Mouse (Mus musculus) MEL (cell line): ENCODE measurements at regions not wholly inside any gene's neighbourhood (a gene's known extent, or its start where the extent isn't known, plus 50 kb on each side); places are given as distances from the start of the nearest gene placed in this dataset.

Experiments used
- DNase-seq: peaks from one replicate; pipeline ENCODE4 v3.0.0; 2011; ENCODE audit warnings: low read depth, low spot score
- H3K27ac ChIP-seq: 2 replicates; pipeline ENCODE4 v1.5.1; 2012; ENCODE audit warnings: low read depth, mild to moderate bottlenecking, control low read depth, low read length, moderate library complexity; ENCODE audit not compliant: control insufficient read depth
- H3K27me3 ChIP-seq, 2 experiments: fragments of 150-350 bp in 1 of 2; sonication (generic) in 1 of 2; 2 replicates each; pipeline ENCODE4 v1.6.1; 2012; ENCODE audit warnings: low read length in 2 of 2, mild to moderate bottlenecking in 2 of 2, improper control_type of control experiment in 1 of 2, moderate library complexity in 1 of 2; ENCODE audit not compliant: insufficient read depth in 2 of 2, control insufficient read depth in 1 of 2
- H3K36me3 ChIP-seq, 2 experiments: 2 replicates each; pipeline ENCODE4 v1.6.1; 2012 to 2014; ENCODE audit warnings: low read length in 2 of 2, improper control_type of control experiment in 1 of 2, inconsistent platforms in 1 of 2, mild to moderate bottlenecking in 1 of 2; ENCODE audit not compliant: insufficient read depth in 2 of 2, control insufficient read depth in 1 of 2
- H3K4me1 ChIP-seq, 2 experiments: fragments of 150-350 bp in 1 of 2; sonication (generic) in 1 of 2; 2 replicates each; pipeline ENCODE4 v1.6.1; 2012; ENCODE audit warnings: low read length in 2 of 2, improper control_type of control experiment in 1 of 2, mild to moderate bottlenecking in 1 of 2; ENCODE audit not compliant: insufficient read depth in 2 of 2, control insufficient read depth in 1 of 2
- H3K4me3 ChIP-seq, 2 experiments: fragments of 150-350 bp in 1 of 2; sonication (generic) in 1 of 2; 2 replicates each; pipeline ENCODE4 v1.5.1; 2012; ENCODE audit warnings: low read depth in 2 of 2, low read length in 2 of 2, mild to moderate bottlenecking in 2 of 2, moderate library complexity in 2 of 2, control low read depth in 1 of 2, improper control_type of control experiment in 1 of 2; ENCODE audit not compliant: control insufficient read depth in 1 of 2, insufficient read depth in 1 of 2
- H3K79me2 ChIP-seq: 2 replicates; pipeline ENCODE4 v1.6.1; 2012; ENCODE audit warnings: mild to moderate bottlenecking, low read length, moderate library complexity; ENCODE audit not compliant: control insufficient read depth, poor library complexity, insufficient read depth
- H3K9ac ChIP-seq: 2 replicates; pipeline ENCODE4 v1.6.1; 2012; ENCODE audit warnings: low read depth, mild to moderate bottlenecking, control low read depth, low read length, moderate library complexity; ENCODE audit not compliant: control insufficient read depth, poor library complexity, severe bottlenecking
- H3K9me3 ChIP-seq: fragments of 150-350 bp; sonication (generic); replicated peaks from 2 replicates; pipeline ENCODE4 v1.6.1; 2012; ENCODE audit warnings: mild to moderate bottlenecking, low read length, improper control_type of control experiment, moderate library complexity; ENCODE audit not compliant: insufficient read depth
- CTCF ChIP-seq, 3 experiments: IDR thresholded peaks in 2 of 3; conservative IDR thresholded peaks in 1 of 3; 2 replicates each; pipeline ENCODE4 v1.5.1; 2011 to 2012; ENCODE audit warnings: low read length in 3 of 3, low read depth in 2 of 3, mild to moderate bottlenecking in 2 of 3, improper control_type of control experiment in 1 of 3, inconsistent platforms in 1 of 3, mixed read lengths in 1 of 3, moderate library complexity in 1 of 3; ENCODE audit not compliant: control insufficient read depth in 1 of 3, insufficient read depth in 1 of 3, poor library complexity in 1 of 3, severe bottlenecking in 1 of 3
- EP300 ChIP-seq, 2 experiments: IDR thresholded peaks; 2 replicates each; pipeline ENCODE4 v1.6.1; 2011; ENCODE audit warnings: improper control_type of control experiment in 2 of 2, low read length in 2 of 2, low read depth in 1 of 2, mild to moderate bottlenecking in 1 of 2
- GABPA ChIP-seq: IDR thresholded peaks from 2 replicates; pipeline ENCODE4 v1.6.1; 2012; ENCODE audit warnings: low read depth, mild to moderate bottlenecking, inconsistent platforms, low read length, improper control_type of control experiment, moderate library complexity
- GATA1 ChIP-seq: IDR thresholded peaks from 2 replicates; pipeline ENCODE4 v1.6.1; 2011; ENCODE audit warnings: low read depth, low read length, improper control_type of control experiment
- HCFC1 ChIP-seq: IDR thresholded peaks from 2 replicates; pipeline ENCODE4 v1.6.1; 2012; ENCODE audit warnings: low read depth, mild to moderate bottlenecking, inconsistent platforms, low read length, improper control_type of control experiment, moderate library complexity
- MAX ChIP-seq: IDR thresholded peaks from 2 replicates; pipeline ENCODE4 v1.6.1; 2011; ENCODE audit warnings: low read length, improper control_type of control experiment
- MYC ChIP-seq: IDR thresholded peaks from 2 replicates; pipeline ENCODE4 v1.6.1; 2011; ENCODE audit warnings: low read depth, mild to moderate bottlenecking, low read length, improper control_type of control experiment, moderate library complexity
- POLR2A ChIP-seq, 2 experiments: IDR thresholded peaks; 2 replicates each; pipeline ENCODE4 v1.6.1; 2011 to 2012; ENCODE audit warnings: low read length in 2 of 2, mild to moderate bottlenecking in 2 of 2, control low read depth in 1 of 2, improper control_type of control experiment in 1 of 2, low read depth in 1 of 2, moderate library complexity in 1 of 2; ENCODE audit not compliant: control insufficient read depth in 1 of 2, insufficient read depth in 1 of 2, poor library complexity in 1 of 2
- POLR2AphosphoS2 ChIP-seq: IDR thresholded peaks from 2 replicates; pipeline ENCODE4 v1.6.1; 2011; ENCODE audit warnings: low read length, improper control_type of control experiment
- RAD21 ChIP-seq: IDR thresholded peaks from 2 replicates; pipeline ENCODE4 v1.6.1; 2011; ENCODE audit warnings: mild to moderate bottlenecking, low read depth, low read length, improper control_type of control experiment
- RCOR1 ChIP-seq: IDR thresholded peaks from 2 replicates; pipeline ENCODE4 v1.6.1; 2012; ENCODE audit warnings: low read depth, mild to moderate bottlenecking, inconsistent platforms, low read length, improper control_type of control experiment
- SIN3A ChIP-seq: IDR thresholded peaks from 2 replicates; pipeline ENCODE4 v1.6.1; 2012; ENCODE audit warnings: low read length, improper control_type of control experiment, inconsistent platforms
- SMC3 ChIP-seq: IDR thresholded peaks from 2 replicates; pipeline ENCODE4 v1.6.1; 2011; ENCODE audit warnings: low read depth, low read length, improper control_type of control experiment
- TBP ChIP-seq: IDR thresholded peaks from 2 replicates; pipeline ENCODE4 v1.8.0; 2011; ENCODE audit warnings: low read depth, low read length, improper control_type of control experiment
- UBTF ChIP-seq: IDR thresholded peaks from 2 replicates; pipeline ENCODE4 v1.6.1; 2012; ENCODE audit warnings: low read depth, mild to moderate bottlenecking, inconsistent platforms, low read length, improper control_type of control experiment, moderate library complexity, borderline replicate concordance; ENCODE audit not compliant: insufficient read depth
- USF1 ChIP-seq: IDR thresholded peaks from 2 replicates; pipeline ENCODE4 v1.6.1; 2014; ENCODE audit warnings: low read depth, mild to moderate bottlenecking, inconsistent platforms, low read length, improper control_type of control experiment, moderate library complexity
- USF2 ChIP-seq, 2 experiments: IDR thresholded peaks; 2 replicates each; pipeline ENCODE4 v1.6.1; 2011 to 2012; ENCODE audit warnings: improper control_type of control experiment in 2 of 2, low read length in 2 of 2, borderline replicate concordance in 1 of 2, inconsistent platforms in 1 of 2, low read depth in 1 of 2, mild to moderate bottlenecking in 1 of 2; ENCODE audit not compliant: insufficient read depth in 1 of 2
- ZC3H11A ChIP-seq: IDR thresholded peaks from 2 replicates; pipeline ENCODE4 v1.6.1; 2012; ENCODE audit warnings: low read depth, mild to moderate bottlenecking, inconsistent platforms, low read length, improper control_type of control experiment

GRCm38 (mm10) chr15:36389775-36390174, 617.8 kb downstream of the Zfp706 start:
- Histone ChIP-seq H3K27ac (no peak overlapping the region), H3K4me1 (no peaks in the 10 kb centered on the region), H3K9me3 (no peaks in the 10 kb centered on the region), H3K36me3 (no peaks in the 10 kb centered on the region), H3K9ac (no peak overlapping the region), H3K79me2 (no peaks in the 10 kb centered on the region), H3K4me3 (no peak overlapping the region), H3K27me3 (peaks cover 6 to 24% of the 10 kb centered on the region in 2 experiments)
- DNase-seq: no peak
- no peak for TF ChIP-seq MAX
- no peak for TF ChIP-seq GATA1
- TF ChIP-seq USF2 (IDR thresholded peaks at IDR 0.05; ENCODE audit: borderline replicate concordance in 1 of 2, insufficient read depth in 1 of 2, low read depth in 1 of 2, low read length in 2 of 2): no peak
- TF ChIP-seq SIN3A: no peak
- no peak for TF ChIP-seq SMC3
- no peak for TF ChIP-seq TBP
- TF ChIP-seq MYC: no peak

- Histone ChIP-seq H3K79me2 (no peaks in the 10 kb centered on the region), H3K9me3 (no peaks in the 10 kb centered on the region), H3K4me3 (no peak overlapping the region), H3K4me1 (no peaks in the 10 kb centered on the region), H3K27ac (no peak overlapping the region), H3K36me3 (no peaks in the 10 kb centered on the region), H3K9ac (no peak overlapping the region), H3K27me3 (peaks cover 9 to 17% of the 10 kb centered on the region in 2 experiments)
- TF ChIP-seq RAD21 (no peak), SMC3 (no peak), POLR2A (IDR thresholded peaks at IDR 0.05; ENCODE audit: control insufficient read depth in 1 of 2, insufficient read depth in 1 of 2, low read depth in 1 of 2, low read length in 2 of 2, poor library complexity in 1 of 2) (no peak), USF1 (no peak), HCFC1 (no peak), EP300 (IDR thresholded peaks at IDR 0.05; ENCODE audit: low read depth in 1 of 2, low read length in 2 of 2) (no peak), CTCF (IDR thresholded peaks at IDR 0.05 in 2 of 3, conservative IDR thresholded peaks at IDR 0.05 in 1 of 3; ENCODE audit: control insufficient read depth in 1 of 3, insufficient read depth in 1 of 3, low read depth in 2 of 3, low read length in 3 of 3, poor library complexity in 1 of 3, severe bottlenecking in 1 of 3) (no peak)
- TF ChIP-seq, all 39 proteins: peak for 0
- no peak for DNase-seq
Observed at GRCm38 (mm10) chr15:36381228-36381671, 626.3 kb downstream of the Zfp706 start.

- H3K27ac ChIP-seq: no peak overlapping the region
- no peaks in the 10 kb centered on the region for H3K79me2 ChIP-seq
- H3K4me1 ChIP-seq: no peaks in the 10 kb centered on the region
- DNase-seq: no peak
- no peak overlapping the region for H3K9ac ChIP-seq
- H3K27me3 ChIP-seq: peaks cover 9 to 16% of the 10 kb centered on the region in 2 experiments
- no peak overlapping the region for H3K4me3 ChIP-seq
- TF ChIP-seq RAD21 (no peak), GATA1 (no peak), GABPA (no peak), UBTF (no peak), POLR2AphosphoS2 (no peak), ZC3H11A (no peak), RCOR1 (no peak)
- H3K36me3 ChIP-seq: no peaks in the 10 kb centered on the region
- H3K9me3 ChIP-seq: no peaks in the 10 kb centered on the region
Observed at GRCm38 (mm10) chr15:36380461-36381227, 626.9 kb downstream of the Zfp706 start.
